Mouse (Mus musculus) frontal cortex, postnatal 25 days (tissue): ENCODE data around the gene Mknk2.
"Not testable (repeated sequence)": the region's sequence is repeated elsewhere in the genome, so short reads cannot be mapped to it uniquely, and the experiment has no call there.

Experiments used
- DNase-seq, 2 experiments: peaks; one replicate each; pipeline ENCODE4 v3.0.0; 2022; ENCODE audit warnings: low spot score in 2 of 2

Gene Mknk2

GRCm38 (mm10) chr10:80653156-80653720, 24.7 kb downstream of the Mknk2 start:
- DNase-seq, result no peak

GRCm38 (mm10) chr10:80650392-80650791, 27.5 kb downstream of the Mknk2 start:
- no peak for DNase-seq

- not testable (repeated sequence) for DNase-seq
Observed at GRCm38 (mm10) chr10:80649910-80650309, 28.0 kb downstream of the Mknk2 start.

- no peak for DNase-seq
Observed at GRCm38 (mm10) chr10:80646936-80647335, 31.0 kb downstream of the Mknk2 start.

- DNase-seq, result no peak
Observed at GRCm38 (mm10) chr10:80635345-80635744, 42.6 kb downstream of the Mknk2 start.

- no peak for DNase-seq
Observed at GRCm38 (mm10) chr10:80628925-80629324, 49.0 kb downstream of the Mknk2 start.

- no peak for DNase-seq
Observed at GRCm38 (mm10) chr10:80627685-80628084, 50.2 kb downstream of the Mknk2 start.

- no peak for DNase-seq
Observed at GRCm38 (mm10) chr10:80625764-80626163, 52.1 kb downstream of the Mknk2 start.

- no peak for DNase-seq
Observed at GRCm38 (mm10) chr10:80623457-80624191, 54.3 kb downstream of the Mknk2 start.

GRCm38 (mm10) chr10:80622661-80623456, 55.1 kb downstream of the Mknk2 start, which contains the start of gene Csnk1g2:
Gene Csnk1g2, plus strand, starts transcription at chr10:80622838.
- no peak for DNase-seq

- DNase-seq, result peak; percentile 98 to 99
Observed at GRCm38 (mm10) chr10:80621940-80622660, 55.8 kb downstream of the Mknk2 start.

- DNase-seq, result no peak
Observed at GRCm38 (mm10) chr10:80621690-80621939, 56.3 kb downstream of the Mknk2 start.

- DNase-seq, result no peak
Observed at GRCm38 (mm10) chr10:80620796-80621689, 56.9 kb downstream of the Mknk2 start.

GRCm38 (mm10) chr10:80620365-80620764, 57.5 kb downstream of the Mknk2 start:
- no peak for DNase-seq

- no peak for DNase-seq
Observed at GRCm38 (mm10) chr10:80619465-80620244, 58.3 kb downstream of the Mknk2 start.

- no peak for DNase-seq
Observed at GRCm38 (mm10) chr10:80618181-80618580, 59.7 kb downstream of the Mknk2 start.
